Mouse (Mus musculus): ENCODE measurements around the gene Tnfrsf14. TPM values are rescaled to one million over a fixed set of nuclear protein-coding genes. Genes with fewer than 3 reads are reported as not detected.

Gene Tnfrsf14
- polyA plus RNA-seq, 1 experiment: 0.70 TPM

- peak overlapping the region; percentile 7; the same call in 1 of the 2 replicates for H3K4me3 ChIP-seq (ENCODE audit: control insufficient read depth, low read depth, low read length)
- TF ChIP-seq POLR2A (IDR thresholded peaks at IDR 0.05; ENCODE audit: control insufficient read depth, low read depth, low read length): no peak
- no peak for TF ChIP-seq CTCF (IDR thresholded peaks at IDR 0.05; ENCODE audit: control insufficient read depth, insufficient read depth, insufficient replicate concordance, low read depth, low read length)
- H3K27me3 ChIP-seq (ENCODE audit: control insufficient read depth, insufficient read depth, low read length): no peaks in the 10 kb centered on the region
- H3K36me3 ChIP-seq (ENCODE audit: control insufficient read depth, insufficient read depth, low read length): no peaks in the 10 kb centered on the region
- no peak overlapping the region for H3K27ac ChIP-seq (ENCODE audit: control insufficient read depth, insufficient read depth, low read depth, low read length)
- no peaks in the 10 kb centered on the region for H3K4me1 ChIP-seq (ENCODE audit: control insufficient read depth, insufficient read depth, low read length)
Measured at GRCm38 (mm10) chr4:154926969-154927898, 1.1 kb downstream of the Tnfrsf14 start.

GRCm38 (mm10) chr4:154925413-154925812 is 3.0 kb downstream of the Tnfrsf14 start:
- no peak overlapping the region for H3K27ac ChIP-seq (ENCODE audit: control insufficient read depth, insufficient read depth, low read depth, low read length)
- H3K4me3 ChIP-seq (ENCODE audit: control insufficient read depth, low read depth, low read length): no peak overlapping the region
- TF ChIP-seq CTCF (IDR thresholded peaks at IDR 0.05; ENCODE audit: control insufficient read depth, insufficient read depth, insufficient replicate concordance, low read depth, low read length): peak; percentile 75; the same call in 1 of the 2 replicates
- no peak for TF ChIP-seq POLR2A (IDR thresholded peaks at IDR 0.05; ENCODE audit: control insufficient read depth, low read depth, low read length)

GRCm38 (mm10) chr4:154922931-154923330 is 5.4 kb downstream of the Tnfrsf14 start:
- Histone ChIP-seq H3K27ac (ENCODE audit: control insufficient read depth, insufficient read depth, low read depth, low read length) (no peak overlapping the region), H3K27me3 (ENCODE audit: control insufficient read depth, insufficient read depth, low read length) (no peaks in the 10 kb centered on the region), H3K36me3 (ENCODE audit: control insufficient read depth, insufficient read depth, low read length) (no peaks in the 10 kb centered on the region), H3K4me1 (ENCODE audit: control insufficient read depth, insufficient read depth, low read length) (no peaks in the 10 kb centered on the region), H3K4me3 (ENCODE audit: control insufficient read depth, low read depth, low read length) (no peak overlapping the region)
- TF ChIP-seq CTCF (IDR thresholded peaks at IDR 0.05; ENCODE audit: control insufficient read depth, insufficient read depth, insufficient replicate concordance, low read depth, low read length) (no peak), POLR2A (IDR thresholded peaks at IDR 0.05; ENCODE audit: control insufficient read depth, low read depth, low read length) (no peak)

More at GRCm38 (mm10) chr4:154925413-154925812, 3.0 kb downstream of the Tnfrsf14 start:
- H3K27me3 ChIP-seq (ENCODE audit: control insufficient read depth, insufficient read depth, low read length): no peaks in the 10 kb centered on the region
- H3K36me3 ChIP-seq (ENCODE audit: control insufficient read depth, insufficient read depth, low read length): no peaks in the 10 kb centered on the region
- H3K4me1 ChIP-seq (ENCODE audit: control insufficient read depth, insufficient read depth, low read length): no peaks in the 10 kb centered on the region

GRCm38 (mm10) chr4:154922291-154922690 is 6.1 kb downstream of the Tnfrsf14 start:
- H3K36me3 ChIP-seq (ENCODE audit: control insufficient read depth, insufficient read depth, low read length): no peaks in the 10 kb centered on the region
- H3K27ac ChIP-seq (ENCODE audit: control insufficient read depth, insufficient read depth, low read depth, low read length): no peak overlapping the region
- TF ChIP-seq CTCF (IDR thresholded peaks at IDR 0.05; ENCODE audit: control insufficient read depth, insufficient read depth, insufficient replicate concordance, low read depth, low read length) (no peak), POLR2A (IDR thresholded peaks at IDR 0.05; ENCODE audit: control insufficient read depth, low read depth, low read length) (no peak)
- H3K27me3 ChIP-seq (ENCODE audit: control insufficient read depth, insufficient read depth, low read length): no peaks in the 10 kb centered on the region
- no peak overlapping the region for H3K4me3 ChIP-seq (ENCODE audit: control insufficient read depth, low read depth, low read length)
- no peaks in the 10 kb centered on the region for H3K4me1 ChIP-seq (ENCODE audit: control insufficient read depth, insufficient read depth, low read length)

- TF ChIP-seq POLR2A (IDR thresholded peaks at IDR 0.05; ENCODE audit: control insufficient read depth, low read depth, low read length) (no peak), CTCF (IDR thresholded peaks at IDR 0.05; ENCODE audit: control insufficient read depth, insufficient read depth, insufficient replicate concordance, low read depth, low read length) (no peak)
Measured at GRCm38 (mm10) chr4:154916662-154917061, 11.7 kb downstream of the Tnfrsf14 start.

GRCm38 (mm10) chr4:154915286-154915685 is 13.1 kb downstream of the Tnfrsf14 start:
- TF ChIP-seq POLR2A (IDR thresholded peaks at IDR 0.05; ENCODE audit: control insufficient read depth, low read depth, low read length) (no peak), CTCF (IDR thresholded peaks at IDR 0.05; ENCODE audit: control insufficient read depth, insufficient read depth, insufficient replicate concordance, low read depth, low read length) (no peak)
- H3K27me3 ChIP-seq (ENCODE audit: control insufficient read depth, insufficient read depth, low read length): no peaks in the 10 kb centered on the region

More at GRCm38 (mm10) chr4:154916662-154917061, 11.7 kb downstream of the Tnfrsf14 start:
- Histone ChIP-seq H3K4me3 (ENCODE audit: control insufficient read depth, low read depth, low read length) (no peak overlapping the region), H3K27me3 (ENCODE audit: control insufficient read depth, insufficient read depth, low read length) (no peaks in the 10 kb centered on the region), H3K36me3 (ENCODE audit: control insufficient read depth, insufficient read depth, low read length) (no peaks in the 10 kb centered on the region), H3K4me1 (ENCODE audit: control insufficient read depth, insufficient read depth, low read length) (no peaks in the 10 kb centered on the region), H3K27ac (ENCODE audit: control insufficient read depth, insufficient read depth, low read depth, low read length) (no peak overlapping the region)

GRCm38 (mm10) chr4:154914707-154915106 is 13.7 kb downstream of the Tnfrsf14 start:
- Histone ChIP-seq H3K27me3 (ENCODE audit: control insufficient read depth, insufficient read depth, low read length) (no peaks in the 10 kb centered on the region), H3K27ac (ENCODE audit: control insufficient read depth, insufficient read depth, low read depth, low read length) (no peak overlapping the region), H3K4me1 (ENCODE audit: control insufficient read depth, insufficient read depth, low read length) (no peaks in the 10 kb centered on the region), H3K36me3 (ENCODE audit: control insufficient read depth, insufficient read depth, low read length) (no peaks in the 10 kb centered on the region), H3K4me3 (ENCODE audit: control insufficient read depth, low read depth, low read length) (no peak overlapping the region)
- TF ChIP-seq POLR2A (IDR thresholded peaks at IDR 0.05; ENCODE audit: control insufficient read depth, low read depth, low read length) (no peak), CTCF (IDR thresholded peaks at IDR 0.05; ENCODE audit: control insufficient read depth, insufficient read depth, insufficient replicate concordance, low read depth, low read length) (no peak)

More at GRCm38 (mm10) chr4:154915286-154915685, 13.1 kb downstream of the Tnfrsf14 start:
- no peak overlapping the region for H3K27ac ChIP-seq (ENCODE audit: control insufficient read depth, insufficient read depth, low read depth, low read length)
- no peaks in the 10 kb centered on the region for H3K36me3 ChIP-seq (ENCODE audit: control insufficient read depth, insufficient read depth, low read length)
- H3K4me1 ChIP-seq (ENCODE audit: control insufficient read depth, insufficient read depth, low read length): no peaks in the 10 kb centered on the region
- no peak overlapping the region for H3K4me3 ChIP-seq (ENCODE audit: control insufficient read depth, low read depth, low read length)

Measured in testis, adult 2 months (tissue).